Mouse (Mus musculus) liver, embryonic 14.5 days (tissue): ENCODE results near the gene Mettl8. TPM values are rescaled to one million over a fixed set of nuclear protein-coding genes. Genes with fewer than 3 reads are reported as not detected.

Experiments
- ATAC-seq: fragments of 200-750 bp; cut with Nextera tagmentation; 2 replicates; pipeline ENCODE4 v1.8.0; 2017; ENCODE audit warnings: moderate number of reproducible peaks, mild to moderate bottlenecking, moderate library complexity; ENCODE audit not compliant: insufficient read depth
- DNase-seq, 3 experiments: peaks; one replicate each; pipeline ENCODE4 v3.0.0-alpha.2; 2012 to 2013; ENCODE audit warnings: low read depth in 3 of 3, low spot score in 3 of 3
- H3K27ac ChIP-seq: fragments of 300-500 bp; sonication (generic); 2 replicates; pipeline ENCODE4 v1.5.1; 2014; ENCODE audit warnings: moderate library complexity, mild to moderate bottlenecking, control low read depth, inconsistent platforms
- H3K27me3 ChIP-seq: fragments of 300-500 bp; sonication (generic); 2 replicates; pipeline ENCODE4 v1.6.1; 2014; ENCODE audit warnings: mild to moderate bottlenecking, low read length, moderate library complexity; ENCODE audit not compliant: control insufficient read depth, insufficient read depth
- H3K36me3 ChIP-seq: fragments of 300-500 bp; sonication (generic); replicated peaks from 2 replicates; pipeline ENCODE4 v1.6.1; 2014; ENCODE audit warnings: low read depth; ENCODE audit not compliant: control insufficient read depth, insufficient read depth
- H3K4me1 ChIP-seq, 2 experiments: fragments of 200-500 bp in 1 of 2; fragments of 300-500 bp in 1 of 2; sonication (generic) in 1 of 2; replicated peaks; 2 replicates each; pipeline ENCODE4 v1.6.1; 2012 to 2014; ENCODE audit warnings: antibody characterized with exemption in 1 of 2, inconsistent platforms in 1 of 2, low read length in 1 of 2; ENCODE audit not compliant: control insufficient read depth in 2 of 2, insufficient read depth in 2 of 2
- H3K4me2 ChIP-seq: fragments of 300-500 bp; sonication (generic); 2 replicates; pipeline ENCODE4 v1.6.1; 2014; ENCODE audit warnings: low read depth, mild to moderate bottlenecking, control low read depth, moderate library complexity
- H3K4me3 ChIP-seq, 2 experiments: fragments of 200-500 bp in 1 of 2; fragments of 300-500 bp in 1 of 2; sonication (generic) in 1 of 2; 2 replicates each; pipeline ENCODE4 v1.5.1; 2012 to 2014; ENCODE audit warnings: low read depth in 2 of 2, low read length in 2 of 2, mild to moderate bottlenecking in 2 of 2, control low read depth in 1 of 2, inconsistent platforms in 1 of 2, moderate library complexity in 1 of 2; ENCODE audit not compliant: insufficient read depth in 1 of 2
- H3K9ac ChIP-seq: fragments of 300-500 bp; sonication (generic); replicated peaks from 2 replicates; pipeline ENCODE4 v1.6.1; 2014; ENCODE audit warnings: mild to moderate bottlenecking, control low read depth, moderate library complexity
- H3K9me3 ChIP-seq: fragments of 300-500 bp; sonication (generic); 2 replicates; pipeline ENCODE4 v1.6.1; 2016; ENCODE audit warnings: low read length, mixed read lengths; ENCODE audit not compliant: control insufficient read depth
- CTCF ChIP-seq: IDR thresholded peaks from 2 replicates; pipeline ENCODE4 v1.5.1; 2016; ENCODE audit warnings: antibody characterized with exemption, low read depth, control low read depth
- EP300 ChIP-seq: IDR thresholded peaks from 2 replicates; pipeline ENCODE4 v1.6.1; 2016; ENCODE audit warnings: antibody characterized with exemption, low read depth
- WGBS: fragments of 180-500 bp; shearing (Covaris S2); extraction: QIAGEN DNeasy Blood & Tissue Kit; methylation state at CpG from one replicate; pipeline ENCODE4 v1.1.7; 2014; ENCODE audit not compliant: insufficient replicate concordance; 5-methylcytosine and 5-hydroxymethylcytosine counted together
- polyA plus RNA-seq, 2 experiments: library from polyadenylated mRNA; depleted of rRNA in 1 of 2; stranded (reverse) in 1 of 2; unstranded in 1 of 2; fragments of >200 nt; fragmentation: Nextera tagmentation in 1 of 2; extraction: Ambion mirVana in 1 of 2; gene quantifications; 2 replicates each; pipeline versions ENCODE4 v1.2.1 to v1.2.3; 2012 to 2014

Gene Mettl8
- polyA plus RNA-seq, 2 experiments: 5.3 to 9.7 TPM

DNA sequence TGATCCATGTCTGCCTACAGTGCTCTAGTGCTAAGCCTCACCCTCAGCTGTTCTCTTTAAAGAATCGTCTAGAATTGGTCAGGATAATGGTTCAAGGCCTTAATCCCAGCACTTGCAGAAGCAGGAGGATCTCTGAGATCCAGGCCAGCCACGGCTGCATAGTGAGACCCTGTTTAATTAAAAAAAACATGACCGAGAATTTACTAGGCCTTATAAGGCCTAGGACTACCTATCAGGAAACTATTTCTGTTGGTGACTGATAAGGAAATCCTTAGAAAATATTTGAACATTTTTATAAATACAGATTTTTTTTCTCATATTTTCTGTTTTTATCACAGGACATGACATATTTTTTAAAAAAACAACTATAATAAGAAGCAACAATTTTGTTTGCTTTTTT lies 17.9 kb upstream of the Mettl8 start:
- Histone ChIP-seq H3K4me2 (no peak overlapping the region), H3K36me3 (no peaks in the 10 kb centered on the region; the same call in 1 of the 2 replicates), H3K4me1 (peaks cover 11 to 13% of the 10 kb centered on the region in 2 experiments), H3K9me3 (no peaks in the 10 kb centered on the region), H3K27me3 (no peaks in the 10 kb centered on the region), H3K4me3 (no peak overlapping the region), H3K27ac (no peak overlapping the region), H3K9ac (no peak overlapping the region)
- WGBS: 41% methylated on average over 3 of the region's 3 CpGs
- DNase-seq (no peak), ATAC-seq (peak; percentile 69; the same call in 1 of the 2 replicates)
- no peak for TF ChIP-seq CTCF
- no peak for TF ChIP-seq EP300

- WGBS: 81% methylated on average over 4 of the region's 4 CpGs
- no peaks in the 10 kb centered on the region; the same call in 1 of the 2 replicates for H3K36me3 ChIP-seq
- no peak overlapping the region for H3K9ac ChIP-seq
- TF ChIP-seq CTCF (no peak), EP300 (no peak)
- no peaks in the 10 kb centered on the region for H3K9me3 ChIP-seq
- no peak overlapping the region for H3K4me3 ChIP-seq
- DNase-seq (no peak), ATAC-seq (no peak)
- no peak overlapping the region for H3K4me2 ChIP-seq
- no peaks in the 10 kb centered on the region for H3K27me3 ChIP-seq
- no peak overlapping the region for H3K27ac ChIP-seq
- H3K4me1 ChIP-seq: peaks cover 11 to 13% of the 10 kb centered on the region in 2 experiments
These were observed 16.2 kb upstream of the Mettl8 start for GRCm38 (mm10) chr2:71071601-71072000.

- peaks cover 7 to 14% of the 10 kb centered on the region in 2 experiments; a peak in 3 of 4 replicates for H3K4me1 ChIP-seq
- H3K27me3 ChIP-seq: no peaks in the 10 kb centered on the region
- H3K4me3 ChIP-seq: peak overlapping the region; percentile 83 to 97
- ATAC-seq: no peak
- peak overlapping the region; percentile 80 for H3K27ac ChIP-seq
- no peaks in the 10 kb centered on the region for H3K9me3 ChIP-seq
- DNase-seq: no peak
- H3K9ac ChIP-seq: peak overlapping the region; percentile 93
- no peak for TF ChIP-seq EP300
- no peak; the same call in 1 of the 2 replicates for TF ChIP-seq CTCF
- no peaks in the 10 kb centered on the region for H3K36me3 ChIP-seq
- WGBS: 11% methylated on average over 21 of the region's 21 CpGs
- H3K4me2 ChIP-seq: peak overlapping the region; percentile 99
These were observed 892 bp upstream of the Mettl8 start for GRCm38 (mm10) chr2:71056115-71056835.

GRCm38 (mm10) chr2:71054716-71055115 lies 667 bp downstream of the Mettl8 start:
- ATAC-seq (no peak), DNase-seq (no peak)
- Histone ChIP-seq H3K4me1 (peaks cover 7 to 14% of the 10 kb centered on the region in 2 experiments; a peak in 3 of 4 replicates), H3K4me3 (peak overlapping the region; percentile 71 to 97), H3K9ac (peak overlapping the region; percentile 94), H3K27me3 (no peaks in the 10 kb centered on the region), H3K36me3 (no peaks in the 10 kb centered on the region), H3K9me3 (no peaks in the 10 kb centered on the region), H3K27ac (peak overlapping the region; percentile 63; the same call in 1 of the 2 replicates), H3K4me2 (peak overlapping the region; percentile 99)
- 26% methylated on average over 9 of the region's 9 CpGs for WGBS
- no peak for TF ChIP-seq EP300
- no peak for TF ChIP-seq CTCF

GRCm38 (mm10) chr2:71050511-71050910 lies 4.9 kb downstream of the Mettl8 start:
- Histone ChIP-seq H3K27ac (no peak overlapping the region), H3K4me2 (no peak overlapping the region), H3K4me3 (no peak overlapping the region), H3K4me1 (peaks cover 7 to 18% of the 10 kb centered on the region in 2 experiments; a peak in 3 of 4 replicates), H3K27me3 (no peaks in the 10 kb centered on the region), H3K9me3 (no peaks in the 10 kb centered on the region), H3K36me3 (no peaks in the 10 kb centered on the region), H3K9ac (no peak overlapping the region)
- DNase-seq: no peak
- 76% methylated on average over 7 of the region's 7 CpGs for WGBS
- TF ChIP-seq EP300 (no peak), CTCF (no peak)
- no peak for ATAC-seq
